Mouse (Mus musculus) myocyte (in vitro differentiated cells): ENCODE results near the gene Kalrn.

Experiments used
- CEBPB ChIP-seq: IDR thresholded peaks from 2 replicates; pipeline ENCODE4 v1.6.1; 2011; ENCODE audit warnings: mild to moderate bottlenecking, moderate library complexity; ENCODE audit not compliant: poor library complexity, insufficient read depth, severe bottlenecking
- E2F4 ChIP-seq: IDR thresholded peaks from one replicate; pipeline ENCODE4 v1.6.1; 2011; ENCODE audit warnings: mild to moderate bottlenecking, control low read depth, moderate library complexity; ENCODE audit not compliant: insufficient read depth
- MAX ChIP-seq: IDR thresholded peaks from one replicate; pipeline ENCODE4 v1.6.1; 2011; ENCODE audit warnings: low read depth, mild to moderate bottlenecking, control low read depth
- MYOG ChIP-seq, 3 experiments: IDR thresholded peaks; one replicate each; pipeline ENCODE4 v1.6.1; 2011; ENCODE audit warnings: control low read depth in 2 of 3, low read depth in 2 of 3, mild to moderate bottlenecking in 2 of 3; ENCODE audit not compliant: insufficient read length in 2 of 3, control insufficient read depth in 1 of 3, insufficient read depth in 1 of 3
- POLR2A ChIP-seq: IDR thresholded peaks from one replicate; pipeline ENCODE4 v1.6.1; 2011; ENCODE audit warnings: low read depth, mild to moderate bottlenecking, control low read depth, moderate library complexity; ENCODE audit not compliant: insufficient read length
- REST ChIP-seq: IDR thresholded peaks from one replicate; pipeline ENCODE4 v1.6.1; 2011; ENCODE audit warnings: mild to moderate bottlenecking, control low read depth, moderate library complexity; ENCODE audit not compliant: insufficient read depth, insufficient read length
- SRF ChIP-seq: IDR thresholded peaks from one replicate; pipeline ENCODE4 v1.6.1; 2011; ENCODE audit warnings: low read depth; ENCODE audit not compliant: control insufficient read depth, insufficient read length
- TCF12 ChIP-seq: IDR thresholded peaks from one replicate; pipeline ENCODE4 v1.6.1; 2011; ENCODE audit warnings: mild to moderate bottlenecking, control low read depth; ENCODE audit not compliant: poor library complexity, insufficient read depth, severe bottlenecking
- TCF3 ChIP-seq: IDR thresholded peaks from one replicate; pipeline ENCODE4 v1.6.1; 2011; ENCODE audit warnings: low read depth, control low read depth; ENCODE audit not compliant: insufficient read length
- USF1 ChIP-seq: IDR thresholded peaks from one replicate; pipeline ENCODE4 v1.6.1; 2011; ENCODE audit warnings: low read depth, mild to moderate bottlenecking, control low read depth, moderate library complexity

DNA sequence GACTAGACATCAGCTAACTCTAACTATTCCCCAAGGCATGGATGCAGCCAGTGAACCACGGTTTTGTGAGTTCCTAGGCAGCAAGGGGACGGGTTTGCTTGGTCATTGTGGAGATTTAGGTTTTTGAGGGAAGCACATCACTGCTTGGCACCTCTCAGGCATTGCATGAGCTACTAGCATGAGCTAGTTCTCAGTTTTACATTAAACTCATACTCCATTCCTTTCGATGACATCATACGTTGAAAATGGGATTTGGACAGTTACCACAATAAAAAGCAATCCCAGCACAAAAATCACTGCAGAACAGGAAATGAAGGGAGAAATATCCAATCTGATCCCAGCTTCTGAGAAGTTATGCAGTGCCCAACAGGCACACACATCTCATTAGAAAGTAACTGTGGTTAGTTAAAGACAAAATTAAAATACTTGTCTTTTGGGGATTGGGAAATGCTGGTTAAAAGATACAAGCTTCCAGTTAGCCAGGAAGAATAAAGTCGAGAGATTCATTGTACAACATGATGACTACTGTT, 23.8 kb downstream of the Kalrn start:
- TF ChIP-seq POLR2A (no peak), REST (no peak), MYOG (IDR thresholded peaks at IDR 0.05; ENCODE audit: control insufficient read depth in 1 of 3, insufficient read depth in 1 of 3, insufficient read length in 2 of 3, low read depth in 2 of 3) (no peak), SRF (no peak), E2F4 (no peak), TCF12 (no peak), USF1 (no peak), MAX (no peak), TCF3 (no peak), CEBPB (no peak)
